In genomic region chr14:25360726-25361125, GRCm38 (mm10) we compare ENCODE assay signal across 25 mouse cellular contexts.
DNase-seq lines count a peak whose midpoint lies in the region; ATAC-seq and TF ChIP-seq lines count a peak whose summit lies in the region.
"Had no signal": no experiment of that assay in that cellular context is flagged by ENCODE, and none has a peak within 500 bp of the region (broad histone marks: within the 10 kb centered on the region; RNA-seq: fewer than 3 reads in every experiment).

No protein-coding gene starts in this region.

- H3K9ac ChIP-seq in forebrain, postnatal 0 days, result no peak overlapping the region
- H3K9ac ChIP-seq in limb, embryonic 15.5 days, result no peak overlapping the region
- H3K9ac ChIP-seq in embryonic facial prominence, embryonic 15.5 days, result no peak overlapping the region
- H3K9ac ChIP-seq: forebrain, embryonic 12.5 days; kidney, embryonic 15.5 days; liver, embryonic 14.5 days; lung, embryonic 15.5 days; neural tube, embryonic 12.5 days had no signal

- no peaks in the 10 kb centered on the region for H3K79me2 ChIP-seq in C2C12 (ENCODE audit: control insufficient read depth, insufficient read depth)

- WGBS in forebrain, postnatal 0 days, result 69% methylated on average over 9 of the region's 9 CpGs
- WGBS in forebrain, embryonic 10.5 days, result 88% methylated on average over 9 of the region's 9 CpGs
- WGBS in limb, embryonic 15.5 days, result 71% methylated on average over 9 of the region's 9 CpGs
- WGBS in limb, embryonic 10.5 days, result 91% methylated on average over 9 of the region's 9 CpGs
- WGBS in embryonic facial prominence, embryonic 15.5 days, result 51% methylated on average over 9 of the region's 9 CpGs

- H3K79me3 ChIP-seq in C2C12 (ENCODE audit: low read depth), result no peaks in the 10 kb centered on the region

- H3K27ac ChIP-seq in forebrain, postnatal 0 days (ENCODE audit: low read depth, low read length), result no peak overlapping the region
- H3K27ac ChIP-seq in forebrain, embryonic 10.5 days, result no peak overlapping the region
- H3K27ac ChIP-seq in limb, embryonic 15.5 days, result peak overlapping the region; percentile 83
- H3K27ac ChIP-seq in limb, embryonic 10.5 days, result no peak overlapping the region
- H3K27ac ChIP-seq in embryonic facial prominence, embryonic 15.5 days (replicated peaks), result peak overlapping the region; percentile 13
- H3K27ac ChIP-seq: forebrain, embryonic 12.5 days; hindbrain, postnatal 0 days; kidney, embryonic 15.5 days; liver, embryonic 14.5 days; lung, embryonic 15.5 days; neural tube, embryonic 12.5 days had no signal

- TF ChIP-seq CTCF in forebrain, postnatal 0 days (IDR thresholded peaks at IDR 0.05; ENCODE audit: low read depth), result no peak
- TF ChIP-seq CTCF in C2C12 (IDR thresholded peaks at IDR 0.05; ENCODE audit: control insufficient read depth, insufficient read depth, insufficient read length), result no peak

- no peak for DNase-seq in forebrain, postnatal 0 days
- no peak for DNase-seq in forebrain, embryonic 10.5 days (ENCODE audit: extremely low spot score, low spot score)
- DNase-seq in limb, embryonic 10.5 days (ENCODE audit: low spot score), result no peak
- DNase-seq in cerebellum, postnatal 4 days (ENCODE audit: low spot score in 2 of 2), result no peak
- DNase-seq: adrenal gland, adult 2 months; cerebellum, adult 2 months; cerebellum, postnatal 25 days; embryo, embryonic 11 days; kidney, adult 11 months; layer of hippocampus, adult 9-11 months; lung, postnatal 4 days; thymus, adult 18-20 months; thymus, postnatal 36 days had no signal

- no peak overlapping the region for H3K4me2 ChIP-seq in forebrain, postnatal 0 days (ENCODE audit: low read depth)
- H3K4me2 ChIP-seq in limb, embryonic 15.5 days, result no peak overlapping the region
- no peak overlapping the region for H3K4me2 ChIP-seq in embryonic facial prominence, embryonic 15.5 days (replicated peaks)
- H3K4me2 ChIP-seq: forebrain, embryonic 12.5 days; kidney, embryonic 15.5 days; lung, embryonic 15.5 days; neural tube, embryonic 12.5 days had no signal

- H3K4me3 ChIP-seq in forebrain, postnatal 0 days (ENCODE audit: low read depth, low read length), result no peak overlapping the region
- no peak overlapping the region for H3K4me3 ChIP-seq in forebrain, embryonic 10.5 days
- H3K4me3 ChIP-seq in limb, embryonic 15.5 days, result no peak overlapping the region
- no peak overlapping the region for H3K4me3 ChIP-seq in limb, embryonic 10.5 days
- no peak overlapping the region for H3K4me3 ChIP-seq in C2C12 (ENCODE audit: insufficient read depth, poor library complexity, severe bottlenecking)
- H3K4me3 ChIP-seq in embryonic facial prominence, embryonic 15.5 days (replicated peaks), result no peak overlapping the region
- H3K4me3 ChIP-seq: forebrain, embryonic 12.5 days; kidney, embryonic 15.5 days; lung, embryonic 15.5 days; neural tube, embryonic 12.5 days had no signal

- no peak overlapping the region for H3ac ChIP-seq in C2C12 (ENCODE audit: control insufficient read depth, insufficient read length, low read depth)

- ATAC-seq in forebrain, postnatal 0 days, result peak; percentile 81; the same call in 1 of the 2 replicates
- no peak for ATAC-seq in limb, embryonic 15.5 days (ENCODE audit: insufficient number of reproducible peaks, low FRiP score, low TSS enrichment, low read depth)
- ATAC-seq in embryonic facial prominence, embryonic 15.5 days (ENCODE audit: insufficient number of reproducible peaks, low FRiP score, low TSS enrichment, low read depth), result no peak; the same call in 1 of the 2 replicates
- ATAC-seq in inflammation-experienced regulatory T-cells, adult 6 months, result no peak
- ATAC-seq: hindbrain, postnatal 0 days had no signal

- H3K4me1 ChIP-seq in forebrain, postnatal 0 days (ENCODE audit: insufficient read depth), result no peaks in the 10 kb centered on the region
- peaks cover 11% of the 10 kb centered on the region for H3K4me1 ChIP-seq in forebrain, embryonic 10.5 days
- peaks cover 35% of the 10 kb centered on the region for H3K4me1 ChIP-seq in limb, embryonic 15.5 days
- H3K4me1 ChIP-seq in limb, embryonic 10.5 days, result peaks cover 8% of the 10 kb centered on the region; the same call in 1 of the 2 replicates
- peaks cover 45% of the 10 kb centered on the region for H3K4me1 ChIP-seq in embryonic facial prominence, embryonic 15.5 days
- H3K4me1 ChIP-seq: neural tube, embryonic 12.5 days had no signal

- no peaks in the 10 kb centered on the region for H3K27me3 ChIP-seq in forebrain, postnatal 0 days (ENCODE audit: insufficient read depth, low read length)
- no peaks in the 10 kb centered on the region for H3K27me3 ChIP-seq in forebrain, embryonic 10.5 days (ENCODE audit: poor library complexity, severe bottlenecking)
- H3K27me3 ChIP-seq in limb, embryonic 15.5 days, result no peaks in the 10 kb centered on the region
- H3K27me3 ChIP-seq in limb, embryonic 10.5 days (ENCODE audit: low read depth, poor library complexity, severe bottlenecking), result no peaks in the 10 kb centered on the region
- no peaks in the 10 kb centered on the region for H3K27me3 ChIP-seq in C2C12 (ENCODE audit: control insufficient read depth, insufficient read depth, insufficient read length)
- H3K27me3 ChIP-seq in embryonic facial prominence, embryonic 15.5 days, result no peaks in the 10 kb centered on the region
- H3K27me3 ChIP-seq: CH12.LX; kidney, embryonic 15.5 days; lung, embryonic 15.5 days; neural tube, embryonic 12.5 days had no signal

- no peaks in the 10 kb centered on the region for H3K9me3 ChIP-seq in forebrain, postnatal 0 days (ENCODE audit: low read length)
- no peaks in the 10 kb centered on the region for H3K9me3 ChIP-seq in forebrain, embryonic 10.5 days
- H3K9me3 ChIP-seq in limb, embryonic 15.5 days, result no peaks in the 10 kb centered on the region
- H3K9me3 ChIP-seq in limb, embryonic 10.5 days (replicated peaks), result no peaks in the 10 kb centered on the region
- H3K9me3 ChIP-seq in embryonic facial prominence, embryonic 15.5 days (replicated peaks), result no peaks in the 10 kb centered on the region
- H3K9me3 ChIP-seq: forebrain, embryonic 12.5 days; kidney, embryonic 15.5 days; lung, embryonic 15.5 days; neural tube, embryonic 12.5 days had no signal

- no peaks in the 10 kb centered on the region for H3K36me3 ChIP-seq in forebrain, postnatal 0 days (ENCODE audit: insufficient read depth)
- H3K36me3 ChIP-seq in forebrain, embryonic 10.5 days (replicated peaks), result no peaks in the 10 kb centered on the region
- no peaks in the 10 kb centered on the region for H3K36me3 ChIP-seq in limb, embryonic 15.5 days
- H3K36me3 ChIP-seq in limb, embryonic 10.5 days, result no peaks in the 10 kb centered on the region
- no peaks in the 10 kb centered on the region for H3K36me3 ChIP-seq in C2C12 (ENCODE audit: control insufficient read depth, insufficient read depth)
- H3K36me3 ChIP-seq in embryonic facial prominence, embryonic 15.5 days, result no peaks in the 10 kb centered on the region
- H3K36me3 ChIP-seq: forebrain, embryonic 12.5 days; G1E; kidney, embryonic 15.5 days; lung, embryonic 15.5 days; neural tube, embryonic 12.5 days had no signal

TF ChIP-seq in C2C12, 6 proteins besides CTCF, POLR2A, EP300 and RAD21:
- no peak for TF ChIP-seq USF1 (IDR thresholded peaks at IDR 0.05; ENCODE audit: low read depth)
- no peak for TF ChIP-seq FOSL1 (IDR thresholded peaks at IDR 0.05; ENCODE audit: insufficient read depth, low read length, poor library complexity, severe bottlenecking)
- TF ChIP-seq MYOD1 (IDR thresholded peaks at IDR 0.05; ENCODE audit: control insufficient read depth, insufficient read length, low read depth), result peak; percentile 19
- TF ChIP-seq MYOG (IDR thresholded peaks at IDR 0.05; ENCODE audit: control insufficient read depth, extremely low read depth, insufficient read length), result no peak
- TF ChIP-seq CEBPB (IDR thresholded peaks at IDR 0.05; ENCODE audit: low read depth), result no peak
- no peak for TF ChIP-seq MAX (IDR thresholded peaks at IDR 0.05)

Comparison
In these comparisons a context has a peak if more than half of its experiments do, and no peak if none do; other contexts are left out.
1. H3K27ac ChIP-seq: peak in limb, embryonic 15.5 days (single experiment) and embryonic facial prominence, embryonic 15.5 days (single experiment); none in forebrain, postnatal 0 days (single experiment), forebrain, embryonic 10.5 days (single experiment) and limb, embryonic 10.5 days (single experiment).